28 mouse cellular contexts compared by ENCODE assay signal in genomic region chr6:93113361-93113760, GRCm38 (mm10).
A peak's percentile ranks its signal among the peaks of the same experiment; 100 is the strongest.
DNase-seq lines count a peak whose midpoint lies in the region; ATAC-seq and TF ChIP-seq lines count a peak whose summit lies in the region.
"Had no signal": no experiment of that assay in that cellular context is flagged by ENCODE, and none has a peak within 500 bp of the region (broad histone marks: within the 10 kb centered on the region; RNA-seq: fewer than 3 reads in every experiment).

No protein-coding gene starts in this region.

- H3K9ac ChIP-seq in lung, postnatal 0 days (replicated peaks; ENCODE audit: low read depth), result no peak overlapping the region
- H3K9ac ChIP-seq in forebrain, embryonic 12.5 days, result no peak overlapping the region
- H3K9ac ChIP-seq: forebrain, postnatal 0 days; heart, embryonic 13.5 days; hindbrain, embryonic 14.5 days had no signal

- WGBS in lung, postnatal 0 days, result 53% methylated on average over 3 of the region's 3 CpGs
- WGBS in forebrain, embryonic 12.5 days, result 90% methylated on average over 3 of the region's 3 CpGs

- DNase-seq in frontal cortex, postnatal 14 days (ENCODE audit: low spot score in 2 of 2), result no peak
- peak; percentile 78 for DNase-seq in lung, postnatal 0 days (ENCODE audit: low spot score)
- no peak for DNase-seq in lung, postnatal 4 days
- DNase-seq in NIH3T3 (ENCODE audit: low read depth), result peak; percentile 58
- DNase-seq: adrenal gland, adult 8-10 months; adrenal gland, postnatal 25 days; B cell, adult 2 months; cerebellum, adult 18-20 months; cerebellum, adult 9-10 months; cerebellum, postnatal 14 days; forebrain, postnatal 0 days; gastrocnemius, postnatal 10 days; gastrocnemius, postnatal 36 days; heart, adult 2 months; heart, postnatal 14 days; heart, postnatal 4 days had no signal

- no peaks in the 10 kb centered on the region for H3K9me3 ChIP-seq in lung, postnatal 0 days (ENCODE audit: low read length)
- no peaks in the 10 kb centered on the region for H3K9me3 ChIP-seq in forebrain, embryonic 12.5 days
- H3K9me3 ChIP-seq: forebrain, embryonic 10.5 days; heart, embryonic 10.5 days; heart, embryonic 13.5 days had no signal

- H3K36me3 ChIP-seq in lung, postnatal 0 days (ENCODE audit: insufficient read depth, low read length), result no peaks in the 10 kb centered on the region
- no peaks in the 10 kb centered on the region for H3K36me3 ChIP-seq in forebrain, embryonic 12.5 days (replicated peaks)
- H3K36me3 ChIP-seq: forebrain, embryonic 10.5 days; G1E; heart, embryonic 10.5 days; heart, embryonic 13.5 days had no signal

- 0 out of 2 replicates have a peak, but pooled peaks have one; percentile 16 for ATAC-seq in frontal cortex, adult (ENCODE audit: low TSS enrichment)
- ATAC-seq in lung, postnatal 0 days, result peak; percentile 72
- ATAC-seq in forebrain, embryonic 12.5 days (ENCODE audit: low FRiP score), result no peak
- ATAC-seq in megakaryocyte, adult 5-6 weeks (ENCODE audit: poor library complexity, severe bottlenecking), result no peak
- ATAC-seq: activated CD4-positive, CD25-positive, alpha-beta regulatory T cell, adult 4 months; forebrain, embryonic 14.5 days; forebrain, postnatal 0 days; hindbrain, postnatal 0 days had no signal

- no peak for TF ChIP-seq CTCF in lung, postnatal 0 days (IDR thresholded peaks at IDR 0.05)

- H3K27ac ChIP-seq in lung, postnatal 0 days (ENCODE audit: low read length), result no peak overlapping the region
- no peak overlapping the region for H3K27ac ChIP-seq in forebrain, embryonic 12.5 days
- H3K27ac ChIP-seq: forebrain, embryonic 10.5 days; heart, adult 2 months; heart, embryonic 10.5 days; heart, embryonic 13.5 days; hindbrain, embryonic 14.5 days; hindbrain, postnatal 0 days had no signal

- H3K4me2 ChIP-seq in lung, postnatal 0 days (replicated peaks; ENCODE audit: low read depth, low read length), result no peak overlapping the region
- no peak overlapping the region for H3K4me2 ChIP-seq in forebrain, embryonic 12.5 days
- H3K4me2 ChIP-seq: heart, embryonic 13.5 days; hindbrain, embryonic 14.5 days had no signal

- peak; percentile 27; the same call in 1 of the 2 replicates for TF ChIP-seq EP300 in lung, postnatal 0 days (IDR thresholded peaks at IDR 0.05)

- no peak overlapping the region for H3K4me3 ChIP-seq in lung, postnatal 0 days (ENCODE audit: low read depth, low read length)
- no peak overlapping the region for H3K4me3 ChIP-seq in forebrain, embryonic 12.5 days (replicated peaks)
- H3K4me3 ChIP-seq: forebrain, embryonic 10.5 days; heart, adult 2 months; heart, embryonic 10.5 days; heart, embryonic 13.5 days had no signal

- H3K4me1 ChIP-seq in lung, postnatal 0 days (ENCODE audit: insufficient read depth, low read depth, low read length), result no peaks in the 10 kb centered on the region
- H3K4me1 ChIP-seq in forebrain, embryonic 12.5 days, result no peaks in the 10 kb centered on the region
- H3K4me1 ChIP-seq: heart, embryonic 10.5 days had no signal

- no peaks in the 10 kb centered on the region for H3K27me3 ChIP-seq in lung, postnatal 0 days (replicated peaks; ENCODE audit: insufficient read depth, low read length)
- no peaks in the 10 kb centered on the region for H3K27me3 ChIP-seq in forebrain, embryonic 12.5 days
- H3K27me3 ChIP-seq: CH12.LX; heart, embryonic 13.5 days had no signal

Comparison
In these comparisons a context has a peak if more than half of its experiments do, and no peak if none do; other contexts are left out.
1. DNase-seq: peak in lung, postnatal 0 days (single experiment) and NIH3T3 (single experiment); none in frontal cortex, postnatal 14 days (0 of 2) and lung, postnatal 4 days (0 of 2).
2. ATAC-seq: peak in frontal cortex, adult (single experiment) and lung, postnatal 0 days (single experiment); none in forebrain, embryonic 12.5 days (single experiment) and megakaryocyte, adult 5-6 weeks (single experiment).